Mouse (Mus musculus) testis, postnatal 14 days (tissue): ENCODE data around the gene Mybpc3.

Experiments used
- DNase-seq: peaks from one replicate; pipeline ENCODE4 v3.0.0; 2021; ENCODE audit warnings: low spot score

Mybpc3 gene

DNA sequence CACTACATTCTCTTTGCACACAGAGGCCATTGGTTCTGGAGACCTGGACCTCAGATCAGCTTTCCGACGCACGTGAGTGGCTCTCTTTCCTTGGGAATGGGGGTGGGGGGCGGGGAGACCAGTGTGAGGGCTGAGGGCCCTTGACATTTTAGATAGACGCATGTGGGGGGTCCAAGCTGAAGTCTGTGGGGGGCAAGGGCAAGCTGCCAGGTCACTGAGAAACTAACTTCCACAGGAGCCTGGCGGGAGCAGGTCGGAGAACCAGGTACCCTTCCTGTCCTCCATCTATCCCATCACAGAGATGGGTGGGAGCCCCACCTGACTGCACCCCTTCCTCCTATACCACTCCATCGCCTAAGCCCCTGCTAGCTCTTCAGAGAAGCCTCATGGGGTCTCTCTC lies 3.6 kb downstream of the Mybpc3 start:
- no peak for DNase-seq

- no peak for DNase-seq
Measured at GRCm38 (mm10) chr2:91123521-91123920, 5.6 kb downstream of the Mybpc3 start.

DNA sequence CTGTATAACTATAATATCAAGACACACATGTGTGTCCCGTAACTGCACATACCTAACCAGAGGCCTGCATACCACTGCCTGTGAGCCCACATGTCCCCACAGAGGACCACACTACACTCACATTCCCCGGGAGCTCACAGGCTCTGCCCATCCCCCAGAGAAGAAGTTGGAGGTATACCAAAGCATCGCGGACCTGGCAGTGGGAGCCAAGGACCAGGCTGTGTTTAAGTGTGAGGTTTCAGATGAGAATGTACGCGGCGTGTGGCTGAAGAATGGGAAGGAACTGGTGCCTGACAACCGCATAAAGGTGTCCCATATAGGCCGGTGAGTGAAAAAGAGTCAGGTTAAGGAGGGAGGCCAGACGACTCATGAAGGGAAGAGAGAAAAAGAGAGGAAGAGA lies 7.2 kb downstream of the Mybpc3 start:
- DNase-seq = no peak

DNA sequence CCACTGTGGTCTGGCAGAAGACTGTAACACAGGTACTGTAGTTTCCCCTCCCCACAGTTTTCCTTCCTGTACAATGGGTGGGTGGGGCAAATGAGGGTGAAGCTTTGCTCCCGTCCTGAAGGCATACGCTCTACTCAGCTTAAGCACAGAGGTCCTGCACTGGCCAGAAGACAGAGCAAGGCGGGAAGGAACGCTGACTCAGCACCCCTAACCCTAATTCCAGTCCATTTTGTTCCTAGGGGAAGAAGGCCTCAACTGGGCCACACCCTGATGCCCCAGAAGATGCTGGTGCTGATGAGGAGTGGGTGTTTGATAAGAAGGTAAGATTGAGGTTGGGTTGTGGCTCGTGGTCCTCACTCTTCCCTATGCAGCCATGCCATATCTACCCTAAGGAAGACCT lies 10.8 kb downstream of the Mybpc3 start:
- DNase-seq = no peak

GRCm38 (mm10) chr2:91130126-91130525 lies 12.2 kb downstream of the Mybpc3 start:
- peak; percentile 77 for DNase-seq

- DNase-seq = no peak
Measured at GRCm38 (mm10) chr2:91131251-91131650, 13.3 kb downstream of the Mybpc3 start.

DNA sequence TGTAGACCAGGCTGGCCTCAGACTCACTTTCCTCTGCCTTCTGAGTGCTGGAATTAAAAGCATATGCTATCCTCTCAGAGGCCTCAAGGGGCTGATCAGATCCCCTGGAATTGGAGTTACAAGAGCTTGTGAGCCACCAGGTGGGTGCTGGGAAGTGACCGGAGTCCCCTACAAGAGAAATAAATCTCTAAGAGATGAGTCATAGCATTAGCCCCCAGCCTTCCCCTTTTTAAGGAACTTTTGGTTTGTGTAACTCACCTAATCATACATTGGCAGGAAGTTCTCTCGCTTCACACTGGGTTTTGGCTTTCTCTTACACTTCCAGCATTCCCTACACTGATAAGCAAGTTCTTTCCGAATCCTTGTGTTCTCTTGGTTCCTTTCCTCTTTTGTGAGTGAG lies 14.1 kb downstream of the Mybpc3 start:
- DNase-seq = no peak

GRCm38 (mm10) chr2:91136513-91137412 lies 18.8 kb downstream of the Mybpc3 start:
- DNase-seq = no peak

DNA sequence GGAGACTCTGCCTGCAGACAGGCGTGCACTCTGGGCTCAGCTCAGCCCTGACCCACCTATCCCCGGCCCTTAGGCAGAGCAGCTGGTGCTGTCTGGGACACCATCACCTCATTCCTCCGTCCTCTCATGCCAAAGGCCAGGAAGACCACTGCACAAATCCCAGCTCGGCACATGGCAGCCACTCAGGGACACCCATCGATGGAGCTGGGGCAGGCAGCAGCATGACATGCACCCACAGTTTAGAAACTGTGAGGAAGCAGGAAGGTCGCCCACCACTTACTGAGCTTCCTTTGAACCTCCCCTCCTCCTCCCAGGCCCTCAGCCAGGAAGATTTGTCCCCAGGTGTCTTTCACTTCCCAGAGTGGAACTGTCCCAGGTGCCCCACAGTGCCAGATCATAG lies 19.5 kb downstream of the Mybpc3 start:
- no peak for DNase-seq

GRCm38 (mm10) chr2:91139311-91139710 lies 21.4 kb downstream of the Mybpc3 start:
- no peak for DNase-seq

DNA sequence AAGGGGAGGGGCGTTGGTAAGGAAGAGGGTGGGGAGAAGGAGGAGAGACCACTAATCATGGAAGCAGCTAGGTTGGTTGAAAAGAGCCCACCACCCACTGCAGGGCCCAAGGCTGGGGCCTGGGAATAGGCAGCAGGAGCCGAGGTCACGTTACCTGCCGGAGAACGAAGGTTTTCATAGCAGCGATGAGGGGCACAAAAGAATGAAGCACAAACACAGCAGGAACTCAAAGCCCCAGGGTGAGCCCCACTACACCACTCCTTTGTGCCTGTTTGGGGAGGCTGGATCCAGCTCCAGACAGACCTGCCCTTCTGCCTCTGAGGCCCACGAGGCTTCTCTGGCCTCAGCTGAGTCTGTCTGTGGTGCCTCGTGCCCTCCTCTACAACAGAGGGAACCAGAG lies 21.8 kb downstream of the Mybpc3 start:
- DNase-seq = no peak

- no peak for DNase-seq
Measured at GRCm38 (mm10) chr2:91142920-91143319, 25.0 kb downstream of the Mybpc3 start.

DNA sequence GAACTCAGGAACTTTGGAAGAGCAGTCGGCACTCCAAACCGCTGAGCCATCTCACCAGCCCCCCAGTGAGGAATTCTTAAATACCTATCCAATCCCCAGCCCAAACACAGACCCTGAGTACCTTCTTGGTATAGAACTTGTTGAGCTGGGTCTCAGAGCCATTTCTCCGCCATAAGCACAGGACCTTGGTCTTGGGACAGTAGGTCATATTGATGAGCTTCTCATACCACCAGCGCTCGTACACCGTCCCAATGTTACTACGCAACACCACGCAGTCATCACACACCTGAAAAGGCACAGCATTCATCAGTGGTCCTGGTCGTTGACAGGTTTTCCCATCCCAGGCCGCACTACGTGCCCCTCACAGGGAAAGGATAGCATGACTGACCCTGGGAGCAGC lies 25.5 kb downstream of the Mybpc3 start:
- DNase-seq = no peak

GRCm38 (mm10) chr2:91148101-91148500 lies 30.2 kb downstream of the Mybpc3 start:
- DNase-seq = no peak

DNA sequence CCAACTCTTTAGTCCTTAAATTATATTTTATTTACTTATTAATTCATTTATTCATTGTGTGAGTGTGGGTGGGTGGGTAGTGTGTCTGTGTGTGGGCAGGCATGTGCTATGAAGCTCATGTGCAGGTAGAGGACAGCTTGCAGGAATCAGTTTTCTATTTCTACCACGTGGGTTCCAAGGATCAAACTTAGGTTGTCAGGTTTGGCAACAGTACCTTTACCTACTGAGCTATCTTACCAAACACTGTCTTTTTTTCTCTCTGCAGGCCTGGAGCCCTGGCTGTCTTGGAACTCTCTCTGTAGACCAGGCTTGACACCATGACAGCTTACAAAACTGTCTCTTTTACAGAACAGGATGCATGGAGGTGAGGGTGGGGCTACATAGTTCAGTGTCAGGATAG lies 33.4 kb downstream of the Mybpc3 start:
- DNase-seq = no peak

DNA sequence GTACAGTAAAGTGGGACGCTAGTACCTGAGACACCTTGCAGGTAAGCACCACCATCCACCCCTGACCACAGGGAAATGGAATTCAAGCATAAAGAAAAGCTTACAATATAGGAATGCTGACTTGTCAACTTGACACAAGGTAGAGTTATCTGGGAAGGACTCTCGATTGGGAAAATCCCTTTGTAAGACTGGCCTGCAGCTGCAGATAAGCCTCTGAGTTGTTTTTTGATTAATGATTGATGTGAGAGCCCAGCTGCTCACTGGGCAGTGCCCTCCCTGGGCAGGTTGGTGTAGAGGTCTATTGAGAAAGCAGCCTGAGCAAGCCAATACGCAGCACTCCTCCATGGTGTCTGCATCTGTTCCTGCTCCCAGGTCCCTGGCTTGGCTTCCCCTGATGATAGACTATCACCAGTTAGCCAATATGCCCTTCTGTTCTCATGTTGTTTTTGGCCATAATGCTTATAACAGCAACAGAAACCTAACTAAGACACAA lies 35.0 kb downstream of the Mybpc3 start:
- DNase-seq = no peak

DNA sequence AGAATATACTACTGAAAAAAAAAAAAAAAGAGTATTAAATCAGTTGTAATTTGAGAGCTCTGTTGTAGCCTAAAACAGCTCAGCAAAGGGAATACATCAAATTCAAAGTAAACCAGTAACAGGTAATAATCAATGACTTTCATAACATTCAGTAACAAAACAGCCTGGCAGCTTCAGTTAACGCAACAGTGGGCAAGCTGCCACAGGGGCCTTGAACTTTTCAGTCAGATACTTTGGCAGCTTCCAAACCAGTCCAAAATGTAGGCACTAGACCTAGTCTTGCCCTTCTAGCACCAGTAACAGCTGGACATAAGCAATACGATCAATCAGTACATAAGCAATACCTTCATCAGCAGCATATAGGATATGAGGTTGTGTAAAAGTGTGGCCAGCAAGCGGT lies 36.1 kb downstream of the Mybpc3 start:
- DNase-seq = no peak

GRCm38 (mm10) chr2:91157002-91157752 lies 39.2 kb downstream of the Mybpc3 start:
- no peak for DNase-seq

- DNase-seq = peak; percentile 3
Measured at GRCm38 (mm10) chr2:91160591-91160990, 42.6 kb downstream of the Mybpc3 start.

- DNase-seq = no peak
Measured at GRCm38 (mm10) chr2:91162952-91163351, 45.0 kb downstream of the Mybpc3 start.

DNA sequence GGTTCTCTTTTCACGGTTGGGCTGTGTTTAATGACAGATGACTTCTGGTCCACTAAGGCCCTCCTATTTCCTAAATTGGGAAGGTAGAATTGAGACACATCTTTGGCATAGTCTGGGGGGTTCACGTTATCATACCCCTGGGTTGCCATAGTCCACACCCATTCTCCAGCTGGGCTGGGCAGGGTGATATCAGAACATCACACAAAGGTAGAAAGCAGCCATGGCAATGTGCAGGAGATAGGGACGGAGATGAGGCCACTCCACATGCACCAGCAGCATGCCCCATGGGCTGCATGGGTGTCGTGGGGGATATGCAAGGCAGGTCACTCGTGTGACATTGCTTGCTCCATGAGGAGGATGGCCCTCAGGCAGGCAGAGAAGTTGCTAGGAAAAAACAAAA lies 45.6 kb downstream of the Mybpc3 start:
- no peak for DNase-seq

DNA sequence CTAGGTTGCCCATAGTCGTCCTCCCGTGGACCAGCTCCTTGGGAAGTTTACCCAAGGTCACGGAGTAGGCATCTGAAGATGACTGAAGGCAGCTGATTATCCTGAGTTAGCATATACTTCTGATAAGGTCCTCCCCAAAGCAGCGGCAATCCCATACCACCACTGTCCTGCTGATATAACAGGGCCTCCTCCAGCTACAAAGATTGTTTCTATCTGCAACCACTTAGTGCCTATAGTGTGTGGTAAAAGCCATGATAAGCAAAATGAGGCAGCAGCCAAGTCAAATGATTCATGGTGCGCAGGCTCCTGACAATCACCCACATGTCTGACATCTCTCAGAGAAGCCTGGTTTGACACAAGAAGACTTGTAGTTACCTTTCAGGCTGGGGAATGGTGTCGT lies 47.0 kb downstream of the Mybpc3 start:
- no peak for DNase-seq

DNA sequence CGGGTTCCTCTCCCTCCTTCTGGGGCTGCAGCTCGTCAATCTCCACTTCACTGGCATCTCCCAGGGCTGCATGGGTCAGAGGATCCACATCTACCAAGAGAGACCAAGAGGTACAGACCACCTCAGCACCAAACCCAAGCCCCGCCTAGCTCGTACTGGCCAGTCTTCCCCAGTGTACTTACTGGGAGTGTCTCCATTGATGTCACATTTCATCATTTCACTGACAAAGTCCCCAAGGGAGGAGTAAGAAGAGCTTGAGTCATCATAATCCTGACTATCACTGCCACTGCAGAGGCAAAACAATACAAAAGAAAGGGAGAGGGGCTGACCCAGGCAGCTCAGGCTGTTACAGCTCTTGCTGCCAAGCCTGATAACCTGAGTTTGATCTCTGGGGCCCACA lies 49.7 kb downstream of the Mybpc3 start:
- DNase-seq = no peak
